Mouse (Mus musculus) adrenal gland, postnatal 36 days (tissue): ENCODE data around the gene Gm28539. TPM values are rescaled to one million over a fixed set of nuclear protein-coding genes. Genes with fewer than 3 reads are reported as not detected.
A peak's percentile ranks its signal among the peaks of the same experiment; 100 is the strongest.
"Not testable (repeated sequence)": the region's sequence is repeated elsewhere in the genome, so short reads cannot be mapped to it uniquely, and the experiment has no call there.

Source experiments
- DNase-seq, 2 experiments: peaks; one replicate each; pipeline ENCODE4 v3.0.0; 2021; ENCODE audit warnings: mixed read lengths in 1 of 2
- total RNA-seq, 2 experiments: library from RNA; stranded (reverse); gene quantifications; 2 replicates each; pipeline ENCODE4 v1.2.3; 2021

Gene Gm28539
- total RNA-seq, 2 experiments from 2014 or later: 3.3 to 3.7 TPM

DNA sequence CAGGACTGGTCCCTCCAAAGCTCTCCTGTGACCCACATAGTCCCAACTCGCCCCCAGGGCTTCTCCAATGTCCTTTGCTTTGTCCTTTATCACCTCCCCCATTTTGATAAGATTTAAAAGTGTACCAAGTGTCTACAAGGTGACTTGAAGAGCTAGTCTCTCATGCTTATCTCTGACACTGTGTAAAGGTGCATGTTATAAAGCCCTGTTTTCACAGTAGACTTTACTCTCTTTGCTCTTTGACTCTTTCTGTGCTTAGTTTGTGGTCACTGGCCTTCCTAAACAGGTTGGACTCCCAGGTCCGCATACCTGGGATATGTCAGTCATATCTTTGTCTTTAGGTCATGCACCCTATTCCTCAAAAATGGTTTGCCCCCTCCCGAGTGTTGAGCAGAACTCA, 118.7 kb downstream of the Gm28539 start:
- DNase-seq: no peak

DNA sequence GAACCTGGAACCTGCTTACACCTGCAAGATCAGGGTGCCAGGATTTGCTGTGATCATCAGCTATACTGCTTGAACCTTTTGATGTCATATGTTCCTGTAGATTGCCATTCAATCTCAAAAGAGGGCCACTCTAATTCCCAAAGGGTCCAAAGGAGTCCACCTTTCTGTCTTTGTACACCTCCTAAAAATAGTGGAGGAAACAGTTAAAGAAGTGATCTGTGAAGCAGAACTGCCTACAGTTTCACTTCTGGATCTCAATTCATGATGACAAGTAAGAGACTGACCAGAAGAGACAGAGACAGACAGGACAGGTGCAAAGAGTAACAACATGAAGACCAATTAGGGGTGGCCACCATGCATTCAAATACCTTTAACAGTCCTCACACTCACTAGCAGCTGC, 127.1 kb downstream of the Gm28539 start:
- no peak for DNase-seq

DNA sequence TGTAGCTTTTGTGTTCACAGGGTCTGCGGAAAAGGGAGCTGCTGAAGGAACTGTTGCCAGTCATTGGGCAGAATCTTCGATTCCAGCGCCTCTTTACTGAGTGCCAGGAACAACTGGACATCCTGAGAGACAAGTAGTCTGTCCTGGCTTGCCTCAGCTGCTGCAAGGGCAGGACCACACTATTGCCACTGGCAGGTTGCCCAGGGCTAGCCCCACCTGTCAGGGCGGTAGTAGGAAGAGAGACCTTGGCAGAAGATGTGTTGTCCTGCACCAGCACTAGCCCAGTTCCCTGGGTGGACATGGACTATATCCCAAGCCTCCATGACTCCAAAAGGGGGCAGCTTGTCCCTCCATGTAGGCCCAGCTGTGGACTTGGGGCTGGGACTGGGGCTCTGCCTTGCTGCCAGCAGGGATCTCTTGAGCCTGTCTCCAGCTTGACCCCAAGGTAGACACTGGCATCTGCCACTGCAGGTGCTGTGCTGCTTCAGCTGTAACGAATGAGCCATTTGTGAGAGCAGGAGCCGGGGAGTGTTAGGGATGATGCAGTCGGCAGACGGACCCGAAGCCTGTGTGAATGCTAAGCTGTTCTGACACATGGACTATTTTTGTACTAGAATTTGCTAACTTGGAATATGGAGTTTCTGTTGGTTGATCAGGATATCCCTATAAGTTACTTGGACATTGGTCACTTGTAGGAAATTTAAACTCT, 133.2 kb downstream of the Gm28539 start:
- no peak for DNase-seq

DNA sequence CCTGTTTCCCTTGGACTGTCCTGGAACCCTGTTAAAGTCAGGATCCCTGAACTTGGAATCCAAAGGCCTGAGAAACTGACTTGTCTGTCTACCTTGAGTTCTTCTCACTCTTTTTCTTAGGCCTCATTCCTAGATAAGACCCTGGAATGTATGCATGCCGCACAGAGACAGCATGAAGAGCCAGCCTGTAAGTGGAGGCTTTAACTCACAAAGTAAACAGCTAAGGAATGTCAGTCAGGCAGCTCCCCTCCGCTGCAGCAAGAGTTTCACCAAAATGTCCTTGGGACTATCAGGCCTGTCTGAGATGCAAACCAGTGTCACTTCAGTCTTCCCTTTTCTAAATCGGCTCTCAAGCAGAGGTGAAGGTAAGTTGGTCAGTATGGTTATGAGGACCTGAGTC, 134.5 kb downstream of the Gm28539 start:
- DNase-seq: no peak

DNA sequence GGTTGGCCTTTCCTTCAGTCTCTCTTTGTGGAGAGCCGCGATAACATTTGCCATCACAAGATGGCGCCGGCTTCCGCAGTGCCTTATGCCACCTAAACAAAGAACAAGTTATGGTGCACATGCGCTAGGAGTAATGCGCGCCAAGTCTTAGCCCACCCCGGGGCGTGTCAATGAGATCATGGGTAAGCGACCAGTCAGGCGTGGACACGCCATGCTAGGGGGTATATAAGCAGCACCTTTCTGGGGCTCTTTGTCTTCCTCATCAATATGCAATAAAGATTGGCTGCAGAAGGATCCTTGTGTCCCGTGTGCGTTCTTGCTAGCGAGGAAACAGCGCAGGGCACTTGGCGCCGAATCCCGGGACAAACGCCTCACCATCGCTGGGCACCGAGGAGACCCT, 139.3 kb downstream of the Gm28539 start:
- DNase-seq: not testable (repeated sequence)

DNA sequence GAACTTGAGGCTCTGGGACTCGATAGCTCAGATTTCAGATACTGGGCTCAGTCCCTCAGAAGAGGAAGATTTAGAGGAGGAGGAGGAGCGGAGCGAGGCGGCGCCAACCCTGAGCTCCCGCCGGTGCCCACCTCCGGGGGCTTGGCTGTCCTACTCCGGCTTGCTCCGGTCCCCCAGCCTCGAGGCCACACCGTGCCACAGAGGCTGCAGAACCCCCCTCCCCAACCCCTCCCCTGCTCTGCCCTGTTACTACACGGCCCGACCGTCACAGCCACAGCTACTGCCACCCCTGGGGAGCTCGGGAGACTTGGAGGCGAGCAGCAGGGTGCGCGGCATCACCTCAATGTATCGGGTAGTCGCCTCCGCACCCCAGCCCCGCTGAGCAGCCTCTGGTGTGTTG, 139.9 kb downstream of the Gm28539 start:
- no peak for DNase-seq

DNA sequence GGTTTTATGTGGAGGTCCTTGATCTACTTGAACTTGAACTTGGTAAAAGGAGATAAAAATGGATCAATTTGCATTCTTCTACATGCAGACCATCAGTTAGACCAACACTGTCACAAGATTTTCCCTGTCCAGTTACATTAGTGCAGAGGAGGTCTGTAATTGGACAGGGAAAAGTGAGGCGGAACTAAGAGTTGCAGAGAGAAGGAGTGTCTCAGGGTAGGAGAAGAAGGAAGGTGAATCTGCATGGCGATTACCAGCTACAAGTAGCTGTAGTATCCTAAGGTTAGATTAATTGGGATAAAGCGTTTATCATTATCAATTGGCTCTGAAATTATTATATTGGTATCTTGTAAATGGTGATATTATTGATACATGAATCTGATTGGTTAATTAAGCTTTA, 150.0 kb downstream of the Gm28539 start:
- no peak for DNase-seq

DNA sequence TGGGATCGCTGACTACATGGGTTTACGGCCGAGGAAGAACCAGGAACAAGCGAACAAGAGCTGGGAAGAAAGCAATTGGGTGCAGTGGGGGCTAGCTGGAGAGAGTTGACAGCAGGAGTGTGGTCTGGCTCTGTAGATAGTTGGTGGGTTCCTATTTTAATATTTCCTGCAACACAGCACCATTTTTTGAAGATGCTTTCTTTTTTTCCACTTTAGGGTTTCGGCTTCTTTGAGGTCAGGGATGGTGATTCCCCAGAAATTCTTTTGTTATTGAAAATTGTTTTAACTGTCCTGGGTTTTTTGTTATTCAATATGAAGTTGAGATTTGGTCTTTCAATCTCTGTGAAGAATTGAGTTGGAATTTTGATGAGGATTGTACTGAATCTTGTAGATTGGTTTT, 150.5 kb downstream of the Gm28539 start:
- DNase-seq: no peak

DNA sequence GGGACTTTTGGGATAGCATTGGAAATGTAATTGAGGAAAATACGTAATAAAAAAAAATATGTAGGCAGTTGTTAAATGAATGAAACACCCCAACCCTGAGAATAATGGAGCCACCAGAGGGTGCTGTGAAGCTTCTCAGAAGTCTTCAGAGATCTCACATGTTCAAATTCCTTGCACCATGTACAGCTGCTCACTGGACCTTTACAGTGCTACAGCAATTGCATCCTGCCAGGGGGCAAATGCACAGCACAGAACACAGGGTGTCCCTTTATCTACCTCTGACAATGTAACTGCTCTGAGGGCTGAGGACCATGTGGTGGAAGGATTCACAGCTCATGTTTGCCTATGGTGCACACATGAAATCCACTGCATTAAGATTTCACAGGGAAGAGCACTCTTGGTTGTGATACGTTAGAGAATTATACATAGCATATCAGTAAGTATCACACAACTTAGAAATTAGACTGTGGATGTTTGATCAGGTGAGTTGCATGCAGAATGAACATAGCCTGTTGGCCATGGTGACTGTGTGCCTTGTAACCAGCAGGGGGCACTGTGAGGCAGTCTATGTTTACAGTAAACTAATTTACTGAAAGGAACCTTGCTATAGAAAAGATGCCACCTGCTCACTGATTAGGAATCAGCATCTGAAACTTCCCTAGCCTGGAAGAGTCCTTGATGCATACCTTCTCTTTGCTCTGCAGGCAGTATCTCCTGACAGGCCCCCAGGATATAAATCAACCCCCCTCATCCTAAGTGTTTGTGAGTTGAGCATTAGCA, 166.4 kb downstream of the Gm28539 start:
- DNase-seq: peak in 1 of 2 experiments; percentile 4

DNA sequence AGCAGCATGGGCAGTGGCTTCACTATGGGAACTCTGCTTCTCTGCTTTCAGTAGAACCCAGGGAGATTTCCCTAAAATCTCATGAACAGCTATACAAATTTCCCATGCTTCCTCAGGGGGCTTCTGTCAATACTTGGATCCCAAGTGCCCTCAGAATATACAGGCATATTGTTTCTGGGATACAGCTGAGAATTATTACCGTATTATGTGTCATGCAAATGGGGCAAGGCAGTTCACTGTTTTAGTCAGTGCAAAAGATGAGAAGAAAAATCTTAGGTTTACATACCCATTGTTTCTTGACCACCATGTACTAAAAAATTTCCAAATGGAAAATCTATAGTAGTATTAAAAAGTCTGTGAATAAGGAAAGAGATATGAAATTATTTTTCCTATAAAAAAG, 167.4 kb downstream of the Gm28539 start:
- DNase-seq: no peak

DNA sequence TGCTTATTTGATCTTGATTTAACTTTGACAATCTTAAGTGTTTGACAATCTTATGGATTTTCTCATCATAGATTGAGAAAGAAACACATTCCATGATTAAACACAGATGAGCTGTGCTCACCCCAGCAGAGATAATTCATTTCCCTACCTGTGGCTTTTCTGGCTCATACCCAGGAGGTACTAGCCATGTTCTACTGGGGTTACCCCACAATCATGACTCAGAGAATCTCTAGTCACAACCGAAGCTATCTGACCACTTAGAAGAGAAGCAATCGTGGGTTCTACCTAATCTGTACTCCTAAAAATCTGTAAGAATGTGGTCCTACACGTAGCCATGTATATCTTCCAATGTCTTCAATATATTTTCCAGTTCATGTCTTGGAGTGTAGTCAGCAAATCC, 168.9 kb downstream of the Gm28539 start:
- no peak for DNase-seq

Other genes with a start within 250 kb of the Gm28539 start
- gene Tbx1, start 245.9 kb upstream of the Gm28539 start, total RNA-seq: under 1 TPM in 1 of 2 experiments, not detected in 1; 0.20 TPM
- gene Gp1bb, start 214.2 kb upstream of the Gm28539 start, total RNA-seq: under 1 TPM in 1 of 2 experiments, not detected in 1; 0.60 TPM
- 1 to 10 TPM; 1.1 to 4.9 TPM for gene Gm49601, start 210.2 kb upstream of the Gm28539 start, total RNA-seq
- gene Sept5, start 206.6 kb upstream of the Gm28539 start, total RNA-seq: 10 to 100 TPM in 1 of 2 experiments, 1 to 10 TPM in 1; 9.6 to 10.9 TPM
- 10 to 100 TPM; 15.4 to 15.8 TPM for gene Cldn5, start 59.7 kb upstream of the Gm28539 start, total RNA-seq
- gene Ufd1, start 24.8 kb upstream of the Gm28539 start, total RNA-seq: 100 to 1,000 TPM; 105 to 111 TPM
- 10 to 100 TPM in 1 of 2 experiments, 1 to 10 TPM in 1; 7.0 to 11.3 TPM for gene Cdc45, start 24.6 kb upstream of the Gm28539 start, total RNA-seq
- gene 2510002D24Rik, start within 50 bp of the Gm28539 start, total RNA-seq: 10 to 100 TPM; 12.6 to 22.3 TPM
- gene Mrpl40, start 40.3 kb downstream of the Gm28539 start, total RNA-seq: 10 to 100 TPM; 43.9 to 64.7 TPM
- gene Hira, start 40.5 kb downstream of the Gm28539 start, total RNA-seq: 10 to 100 TPM; 35.0 to 39.2 TPM